Mouse (Mus musculus): ENCODE results near the gene Gm20431.

- TF ChIP-seq POLR2A (IDR thresholded peaks at IDR 0.05; ENCODE audit: control insufficient read depth, extremely low read depth, insufficient read depth, low read length, poor library complexity), result no peak
- no peak for TF ChIP-seq CTCF (IDR thresholded peaks at IDR 0.05; ENCODE audit: borderline replicate concordance, control insufficient read depth, extremely low read depth, insufficient read depth, low read length, poor library complexity)
Observed at GRCm38 (mm10) chr2:167706183-167706939, 45.1 kb upstream of the Gm20431 start.

All from thymus, adult 2 months (tissue).